Mouse (Mus musculus) adrenal gland, postnatal 36 days (tissue): ENCODE results near the gene Fbxo22. TPM values are rescaled to one million over a fixed set of nuclear protein-coding genes. Genes with fewer than 3 reads are reported as not detected.
"Not testable (repeated sequence)": the region's sequence is repeated elsewhere in the genome, so short reads cannot be mapped to it uniquely, and the experiment has no call there.

ENCODE experiments used
- DNase-seq, 2 experiments: peaks; one replicate each; pipeline ENCODE4 v3.0.0; 2021; ENCODE audit warnings: mixed read lengths in 1 of 2
- total RNA-seq, 2 experiments: library from RNA; stranded (reverse); gene quantifications; 2 replicates each; pipeline ENCODE4 v1.2.3; 2021

Gene Fbxo22
- total RNA-seq, 2 experiments from 2014 or later, result 35.8 to 36.8 TPM

GRCm38 (mm10) chr9:55236235-55237165 lies 27.8 kb downstream of the Fbxo22 start:
- DNase-seq, result no peak

GRCm38 (mm10) chr9:55240852-55241251 lies 32.1 kb downstream of the Fbxo22 start:
- no peak for DNase-seq

GRCm38 (mm10) chr9:55241863-55242685 lies 33.3 kb downstream of the Fbxo22 start:
- no peak for DNase-seq

GRCm38 (mm10) chr9:55243280-55243679 lies 34.6 kb downstream of the Fbxo22 start:
- DNase-seq, result no peak

- DNase-seq, result no peak
Measured at GRCm38 (mm10) chr9:55244079-55244478, 35.4 kb downstream of the Fbxo22 start.

- not testable (repeated sequence) for DNase-seq
Measured at GRCm38 (mm10) chr9:55245057-55245750, 36.5 kb downstream of the Fbxo22 start.

- no peak for DNase-seq
Measured at GRCm38 (mm10) chr9:55246440-55246839, 37.7 kb downstream of the Fbxo22 start.

- DNase-seq, result no peak
Measured at GRCm38 (mm10) chr9:55246918-55247317, 38.2 kb downstream of the Fbxo22 start.

- DNase-seq, result no peak
Measured at GRCm38 (mm10) chr9:55248465-55248864, 39.7 kb downstream of the Fbxo22 start.

GRCm38 (mm10) chr9:55250595-55251247 lies 42.0 kb downstream of the Fbxo22 start:
- no peak for DNase-seq

- peak in 1 of 2 experiments; percentile 15 for DNase-seq
Measured at GRCm38 (mm10) chr9:55252097-55252496, 43.4 kb downstream of the Fbxo22 start.

GRCm38 (mm10) chr9:55253849-55254248 lies 45.1 kb downstream of the Fbxo22 start:
- DNase-seq, result no peak

GRCm38 (mm10) chr9:55255056-55255455 lies 46.3 kb downstream of the Fbxo22 start:
- DNase-seq, result no peak

- DNase-seq, result no peak
Measured at GRCm38 (mm10) chr9:55255604-55256003, 46.9 kb downstream of the Fbxo22 start.

GRCm38 (mm10) chr9:55257105-55257504 lies 48.4 kb downstream of the Fbxo22 start:
- no peak for DNase-seq

- no peak for DNase-seq
Measured at GRCm38 (mm10) chr9:55259741-55260140, 51.0 kb downstream of the Fbxo22 start.

- DNase-seq, result no peak
Measured at GRCm38 (mm10) chr9:55264356-55265302, 55.9 kb downstream of the Fbxo22 start.

GRCm38 (mm10) chr9:55271960-55272560 lies 63.3 kb downstream of the Fbxo22 start:
- DNase-seq, result no peak

- no peak for DNase-seq
Measured at GRCm38 (mm10) chr9:55273906-55274305, 65.2 kb downstream of the Fbxo22 start.
